In genomic region chr7:45919761-45920160, GRCm38 (mm10) we compare ENCODE assay signal across 1 mouse cellular context.
TF ChIP-seq lines count a peak whose summit lies in the region.

No protein-coding gene starts in this region.

TF ChIP-seq in CH12.LX, 34 proteins besides CTCF, POLR2A, EP300 and RAD21:
- TF ChIP-seq HCFC1 (IDR thresholded peaks at IDR 0.05; ENCODE audit: low read depth, low read length) (no peak), NELFE (IDR thresholded peaks at IDR 0.05; ENCODE audit: low read depth, low read length) (no peak), SIN3A (IDR thresholded peaks at IDR 0.05; ENCODE audit: low read length) (no peak), CHD2 (IDR thresholded peaks at IDR 0.05; ENCODE audit: low read length) (no peak), NRF1 (IDR thresholded peaks at IDR 0.05; ENCODE audit: low read depth, low read length) (no peak), CHD1 (IDR thresholded peaks at IDR 0.05; ENCODE audit: low read depth, low read length) (no peak), ZKSCAN1 (IDR thresholded peaks at IDR 0.05; ENCODE audit: borderline replicate concordance, low read depth, low read length) (no peak)
